Mouse (Mus musculus) small intestine, adult 2 months (tissue): ENCODE results near the gene Sstr2.

Experiments
- CTCF ChIP-seq: fragments of 200-500 bp; IDR thresholded peaks from 2 replicates; pipeline ENCODE4 v1.5.1; 2012; ENCODE audit warnings: low read depth, mild to moderate bottlenecking, control low read depth, inconsistent platforms, low read length, moderate library complexity, mixed read lengths; ENCODE audit not compliant: insufficient replicate concordance, insufficient read length; ENCODE audit errors: extremely low read depth
- POLR2A ChIP-seq: fragments of 200-500 bp; IDR thresholded peaks from 2 replicates; pipeline ENCODE4 v1.6.1; 2012; ENCODE audit warnings: low read depth, mild to moderate bottlenecking, control low read depth, inconsistent platforms, low read length, moderate library complexity

GRCm38 (mm10) chr11:113648690-113649352 lies 29.7 kb downstream of the Sstr2 start, which contains the start of gene Cog1:
- TF ChIP-seq CTCF = no peak
- TF ChIP-seq POLR2A = no peak
